Comparison of ENCODE assay signal across 8 mouse cellular contexts in the genomic region with DNA sequence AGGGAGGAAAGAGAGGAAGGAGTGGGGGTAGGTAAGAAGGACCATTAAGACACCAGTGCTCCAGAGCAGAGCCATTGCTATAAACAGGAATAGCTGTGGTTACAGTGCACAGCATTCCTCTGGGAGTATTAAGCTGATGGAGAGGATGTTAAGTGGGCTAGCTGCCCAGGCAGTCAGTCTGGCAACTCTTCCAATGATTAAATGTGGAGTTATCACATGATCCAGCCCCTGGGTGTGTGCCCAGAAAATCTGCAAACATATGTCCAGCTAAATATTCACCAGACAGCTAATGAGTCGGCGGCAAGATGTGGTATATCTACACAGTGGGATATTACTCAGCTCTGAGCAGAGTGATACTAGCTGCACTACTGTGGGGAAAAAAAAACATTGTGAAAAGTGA.
DNase-seq lines count a peak whose midpoint lies in the region; ATAC-seq and TF ChIP-seq lines count a peak whose summit lies in the region.

No protein-coding gene starts in this region.

- intact Hi-C loops in left cerebral cortex, postnatal 14 days (cut with DNase I): loop anchor here (2.0 to 5.0 kb wide), 2 partner anchors 227 to 594 kb away; partner anchors contain the start of gene Ankrd50

- WGBS in kidney, adult 2 months: 10% methylated on average over 2 of the region's 2 CpGs
- 63% methylated on average over 2 of the region's 2 CpGs for WGBS in neural tube, embryonic 15.5 days

- no peaks in the 10 kb centered on the region for H3K36me3 ChIP-seq in kidney, adult 2 months (ENCODE audit: control insufficient read depth, insufficient read depth, low read length)
- H3K36me3 ChIP-seq in neural tube, embryonic 15.5 days: no peaks in the 10 kb centered on the region

- no peak for TF ChIP-seq POLR2A in brain, embryonic 14.5 days (IDR thresholded peaks at IDR 0.05; ENCODE audit: borderline replicate concordance, extremely low read depth, insufficient read depth, insufficient read length, poor library complexity, severe bottlenecking)
- TF ChIP-seq POLR2A in kidney, adult 2 months (IDR thresholded peaks at IDR 0.05; ENCODE audit: low read depth, low read length): no peak

- no peak overlapping the region for H3K4me2 ChIP-seq in neural tube, embryonic 15.5 days

- no peaks in the 10 kb centered on the region for H3K9me3 ChIP-seq in neural tube, embryonic 15.5 days (replicated peaks)

- H3K4me3 ChIP-seq in kidney, adult 2 months (ENCODE audit: insufficient read depth, low read depth, low read length): no peak overlapping the region
- no peak overlapping the region for H3K4me3 ChIP-seq in neural tube, embryonic 15.5 days (replicated peaks)

- no peak overlapping the region for H3K27ac ChIP-seq in kidney, adult 2 months (ENCODE audit: insufficient read depth, low read depth, low read length)
- H3K27ac ChIP-seq in neural tube, embryonic 15.5 days (replicated peaks): no peak overlapping the region

- no peak overlapping the region for H3K9ac ChIP-seq in neural tube, embryonic 15.5 days (replicated peaks)

- no peak for ATAC-seq in cerebellum, adult (ENCODE audit: insufficient number of reproducible peaks, low FRiP score, low TSS enrichment)
- peak; percentile 56; the same call in 1 of the 2 replicates for ATAC-seq in neural tube, embryonic 15.5 days (ENCODE audit: low FRiP score)

- H3K4me1 ChIP-seq in kidney, adult 2 months (ENCODE audit: control insufficient read depth, insufficient read depth, low read length): no peaks in the 10 kb centered on the region
- H3K4me1 ChIP-seq in neural tube, embryonic 15.5 days: 0 out of 2 replicates have a peak, but pooled peaks cover 5% of the 10 kb centered on the region

- TF ChIP-seq CTCF in brain, embryonic 14.5 days (IDR thresholded peaks at IDR 0.05; ENCODE audit: borderline replicate concordance, extremely low read depth, insufficient read depth, insufficient read length): no peak
- no peak for TF ChIP-seq CTCF in kidney, adult 2 months (conservative IDR thresholded peaks at IDR 0.05; ENCODE audit: insufficient read depth, insufficient read length, low read depth, low read length)

- no peaks in the 10 kb centered on the region for H3K27me3 ChIP-seq in kidney, adult 2 months (replicated peaks; ENCODE audit: control insufficient read depth, insufficient read depth, low read length)
- no peaks in the 10 kb centered on the region; the same call in 1 of the 2 replicates for H3K27me3 ChIP-seq in neural tube, embryonic 15.5 days (replicated peaks)

- DNase-seq in cerebellum, adult 11 months: peak; percentile 38
- DNase-seq in brain, embryonic 14.5 days (ENCODE audit: low read depth): peak; percentile 94
- DNase-seq in gastrocnemius, postnatal 10 days: peak; percentile 86
- peak; percentile 88 for DNase-seq in kidney, adult 2 months
- DNase-seq in left cerebral cortex, postnatal 14 days (ENCODE audit: low spot score in 2 of 2): peak; percentile 21 to 61
- no peak for DNase-seq in thymus, postnatal 25 days
